Mouse (Mus musculus) adrenal gland, postnatal 4 days (tissue): ENCODE results near the gene Otx1. TPM values are rescaled to one million over a fixed set of nuclear protein-coding genes. Genes with fewer than 3 reads are reported as not detected.

Experiments
- DNase-seq, 2 experiments: peaks; one replicate each; pipeline ENCODE4 v3.0.0; 2021 to 2022; ENCODE audit warnings: low spot score in 2 of 2, mixed read lengths in 2 of 2
- long read RNA-seq, 2 experiments: library from polyadenylated mRNA; stranded (forward); transcript quantifications; one replicate each; pipeline ENCODE4 v2.0.0; 2021
- total RNA-seq, 2 experiments: library from RNA; stranded (reverse); gene quantifications; 2 replicates each; pipeline ENCODE4 v1.2.3; 2021

Gene Otx1
- not detected for total RNA-seq
- long read RNA-seq, experiment 1 = 0 reads
- long read RNA-seq, experiment 2 = 0 reads

DNA sequence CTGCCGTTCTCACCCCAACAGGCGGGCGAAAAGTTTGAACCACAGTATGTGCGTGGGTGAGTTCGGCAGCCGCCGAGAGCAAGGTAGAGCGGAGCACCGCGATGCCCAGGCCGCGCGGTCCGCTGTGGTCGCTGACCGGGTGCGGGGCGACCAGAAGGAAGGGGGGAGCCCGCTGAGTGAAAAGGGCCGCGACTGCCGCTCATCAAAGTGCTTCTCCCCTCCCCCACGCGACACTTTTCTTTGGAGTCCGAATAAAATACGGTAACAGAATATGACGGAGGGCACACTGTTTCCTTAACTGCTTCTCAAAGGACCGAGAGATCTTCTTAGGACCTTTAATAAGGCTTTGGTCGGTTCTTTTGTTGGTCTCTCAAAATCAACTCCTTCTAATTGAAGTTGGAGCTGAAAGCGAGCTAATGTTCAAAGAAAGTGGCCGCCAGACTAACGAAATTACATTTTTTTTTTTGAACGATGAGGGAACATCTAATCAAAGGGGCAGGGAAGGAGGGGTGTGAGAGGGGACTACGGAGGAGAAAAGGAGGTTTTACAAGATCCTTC lies at the start of gene Otx1:
Gene Otx1 (minus strand): TSS at position 115 of the 558 bp plus-strand sequence.
- DNase-seq = no peak

GRCm38 (mm10) chr11:22050864-22051263 lies 48.2 kb upstream of the Otx1 start:
- no peak for DNase-seq

- no peak for DNase-seq
Measured at GRCm38 (mm10) chr11:22039854-22040426, 37.2 kb upstream of the Otx1 start.

- no peak for DNase-seq
Measured at GRCm38 (mm10) chr11:22034564-22035105, 31.9 kb upstream of the Otx1 start.

DNA sequence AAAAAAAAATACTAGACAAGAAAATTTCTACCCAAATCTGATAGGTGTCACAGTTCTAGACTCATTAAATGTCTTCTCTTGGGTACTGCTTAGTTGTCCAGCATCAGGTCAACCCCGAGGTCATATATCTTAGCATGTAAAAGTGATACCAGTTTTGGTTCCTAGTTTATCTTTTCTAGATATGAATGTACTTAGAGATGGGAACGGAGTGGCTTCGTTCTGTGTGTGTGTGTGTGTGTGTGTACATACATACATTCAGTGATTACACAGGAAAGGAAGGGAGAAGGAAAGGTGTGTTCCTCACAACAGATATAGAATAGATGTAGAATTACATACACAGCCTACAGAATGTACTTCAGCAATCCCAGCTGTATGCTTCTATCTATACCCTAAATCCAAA lies 30.9 kb upstream of the Otx1 start:
- no peak for DNase-seq

DNA sequence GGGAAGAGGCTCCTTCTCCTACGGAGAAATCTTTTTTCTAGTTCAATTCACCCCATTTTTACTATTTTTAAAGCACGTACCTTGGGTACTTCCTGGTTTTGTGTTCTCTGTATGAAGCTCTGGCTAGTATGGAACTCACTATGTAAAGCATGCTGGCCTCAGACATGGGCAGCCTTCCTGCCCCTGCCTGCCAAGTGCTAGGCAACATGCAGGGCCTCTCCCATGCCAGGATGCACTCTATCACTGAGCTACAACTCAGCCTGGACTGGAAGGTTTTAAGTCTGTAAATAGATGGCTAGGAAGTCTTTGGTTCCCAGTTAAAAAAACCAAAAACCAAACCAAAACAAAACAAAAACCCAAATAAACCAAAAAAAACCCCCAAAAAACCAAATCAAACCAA lies 17.9 kb upstream of the Otx1 start:
- DNase-seq = no peak

DNA sequence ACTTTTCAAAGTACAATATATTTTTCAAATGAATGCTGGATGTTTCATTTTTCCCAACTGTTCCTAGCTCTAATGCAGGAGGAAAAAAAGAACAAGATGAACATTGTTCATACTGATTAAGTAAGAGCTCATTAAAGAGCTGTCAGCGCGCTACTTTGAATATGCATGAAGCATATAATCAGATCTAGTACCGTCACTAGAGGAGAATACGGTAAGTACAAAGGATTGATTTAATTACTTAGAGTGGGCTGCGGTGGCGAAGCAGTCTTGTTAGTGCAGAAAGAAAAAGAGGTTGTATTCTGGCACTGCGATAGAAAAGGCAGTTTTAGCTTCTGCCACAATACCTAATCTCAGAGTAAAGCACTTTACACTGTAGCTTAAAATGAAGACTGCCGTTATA lies 14.7 kb upstream of the Otx1 start:
- DNase-seq = no peak

DNA sequence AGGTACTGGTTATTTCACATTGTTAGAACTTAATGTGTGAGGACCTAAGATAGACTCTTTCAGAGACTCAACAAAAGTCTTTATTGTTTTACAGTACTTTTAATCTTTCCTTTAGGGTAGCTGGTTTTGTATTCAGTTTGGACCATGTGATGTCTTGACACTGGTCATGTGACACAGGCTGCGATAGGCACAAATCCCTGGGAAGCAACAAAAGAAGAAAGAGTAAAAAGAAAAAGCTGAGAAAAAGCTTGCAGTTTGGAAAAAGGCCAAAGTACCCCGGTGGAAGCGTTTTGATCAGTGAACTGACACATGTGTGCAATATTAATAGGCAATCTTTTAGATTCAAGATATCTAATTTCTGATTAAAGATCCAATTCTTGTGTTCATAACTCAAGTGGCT lies 13.6 kb upstream of the Otx1 start:
- DNase-seq = no peak

DNA sequence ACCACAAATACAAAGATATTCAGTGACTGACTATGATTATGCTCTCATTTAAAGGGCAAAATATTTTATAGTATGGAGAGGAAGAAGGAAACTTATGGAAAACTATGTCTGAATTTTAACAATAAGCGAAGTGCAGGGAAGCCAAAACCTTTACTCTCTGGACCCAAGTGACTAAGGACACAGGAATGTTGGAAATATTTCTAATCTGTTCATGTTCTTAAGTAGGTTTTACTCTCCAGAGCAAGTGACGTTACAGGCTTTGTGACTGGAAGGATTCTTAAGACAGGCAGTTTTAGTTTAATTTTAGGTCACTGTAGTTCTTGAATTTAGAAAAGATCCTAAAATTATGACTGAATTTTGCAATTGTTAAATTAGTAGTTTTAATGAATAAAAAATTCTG lies 6.1 kb upstream of the Otx1 start:
- DNase-seq = no peak

GRCm38 (mm10) chr11:22008129-22008596 lies 5.5 kb upstream of the Otx1 start:
- DNase-seq = no peak

- DNase-seq = no peak
Measured at GRCm38 (mm10) chr11:22007781-22008110, 5.0 kb upstream of the Otx1 start.

DNA sequence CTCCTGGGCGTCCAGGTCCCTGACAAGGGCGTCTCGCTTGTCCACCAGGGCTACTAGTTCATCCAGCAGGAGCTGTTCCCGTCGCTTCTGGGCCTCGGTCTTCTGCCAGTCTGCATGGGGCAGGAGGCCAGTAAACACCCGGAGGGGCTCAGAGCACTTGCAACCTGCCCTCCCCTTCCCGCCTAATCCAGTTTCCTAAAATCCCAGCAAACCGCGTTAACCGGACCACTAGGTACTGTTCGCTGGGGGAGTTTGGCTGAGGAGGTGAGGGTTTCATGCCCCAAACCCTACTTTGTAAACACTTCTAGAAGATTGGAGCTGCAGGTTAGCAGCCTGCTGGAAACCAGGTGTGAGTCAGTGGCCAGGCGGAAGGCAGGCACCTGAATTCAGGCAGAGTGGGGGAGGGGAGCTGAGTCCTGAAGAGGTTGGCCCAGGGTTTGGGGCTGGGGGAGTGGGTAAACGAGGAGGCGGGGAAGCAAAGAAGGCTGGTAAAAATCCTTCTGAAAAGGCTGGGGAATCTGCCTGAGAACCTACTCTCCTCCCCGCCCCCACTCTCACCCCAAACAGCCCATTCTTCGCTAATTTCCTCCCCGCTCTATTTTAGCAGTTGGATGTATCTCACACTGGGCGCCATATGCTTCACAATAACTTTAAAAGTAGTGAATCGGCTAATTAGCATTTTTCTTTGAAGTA lies 4.5 kb upstream of the Otx1 start:
- DNase-seq = no peak

- DNase-seq = no peak
Measured at GRCm38 (mm10) chr11:22006471-22007087, 3.9 kb upstream of the Otx1 start.

GRCm38 (mm10) chr11:22005281-22005870 lies 2.7 kb upstream of the Otx1 start:
- DNase-seq = no peak

GRCm38 (mm10) chr11:22004331-22004841 lies 1.7 kb upstream of the Otx1 start:
- no peak for DNase-seq

GRCm38 (mm10) chr11:22003341-22003981 lies 764 bp upstream of the Otx1 start:
- no peak for DNase-seq

GRCm38 (mm10) chr11:22002062-22002782 lies 475 bp downstream of the Otx1 start:
- no peak for DNase-seq

DNA sequence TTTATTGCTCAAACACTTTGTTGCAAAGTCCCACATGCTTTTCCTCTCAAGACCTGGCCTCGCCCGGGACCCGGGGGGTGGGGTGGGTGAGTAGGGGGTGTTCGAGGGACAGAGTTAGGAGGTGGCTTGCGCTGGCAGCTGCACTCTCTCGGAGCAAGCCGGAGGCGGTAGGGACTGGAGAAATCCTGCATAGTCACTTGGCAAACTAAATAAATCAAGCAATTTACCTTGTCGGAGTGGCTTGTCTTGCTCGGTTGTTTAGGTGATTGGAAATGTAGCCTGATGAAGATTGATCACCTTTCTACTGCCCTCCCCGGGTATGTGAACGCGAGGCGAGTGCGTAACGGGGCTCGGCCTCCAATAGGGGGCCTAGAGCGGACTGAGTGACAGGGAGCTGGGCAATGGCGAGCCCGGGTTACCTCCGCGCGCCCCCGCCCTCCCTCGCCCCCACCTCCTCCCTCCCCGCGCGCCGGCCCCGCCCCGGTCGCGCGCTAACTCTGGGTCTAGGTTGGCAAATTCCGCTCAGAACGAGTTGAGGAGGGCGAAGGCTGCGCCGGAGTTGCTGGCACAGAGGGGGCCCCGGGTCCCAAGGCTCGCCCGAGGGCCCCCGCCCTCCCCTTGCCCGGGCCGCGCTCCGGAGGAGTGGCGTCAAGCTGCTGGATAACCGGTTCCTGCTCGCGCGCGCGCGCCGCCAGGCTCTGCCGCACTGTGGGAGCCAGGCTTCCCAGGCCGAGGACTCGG lies 1.2 kb downstream of the Otx1 start:
- DNase-seq = peak in 1 of 2 experiments; percentile 24

- no peak for DNase-seq
Measured at GRCm38 (mm10) chr11:22000316-22001076, 2.2 kb downstream of the Otx1 start.
